Mouse (Mus musculus): ENCODE measurements at regions not wholly inside any gene's neighbourhood (a gene's known extent, or its start where the extent isn't known, plus 50 kb on each side); places are given as distances from the start of the nearest gene placed in this dataset.
"Not testable (repeated sequence)": the region's sequence is repeated elsewhere in the genome, so short reads cannot be mapped to it uniquely, and the experiment has no call there.

DNA sequence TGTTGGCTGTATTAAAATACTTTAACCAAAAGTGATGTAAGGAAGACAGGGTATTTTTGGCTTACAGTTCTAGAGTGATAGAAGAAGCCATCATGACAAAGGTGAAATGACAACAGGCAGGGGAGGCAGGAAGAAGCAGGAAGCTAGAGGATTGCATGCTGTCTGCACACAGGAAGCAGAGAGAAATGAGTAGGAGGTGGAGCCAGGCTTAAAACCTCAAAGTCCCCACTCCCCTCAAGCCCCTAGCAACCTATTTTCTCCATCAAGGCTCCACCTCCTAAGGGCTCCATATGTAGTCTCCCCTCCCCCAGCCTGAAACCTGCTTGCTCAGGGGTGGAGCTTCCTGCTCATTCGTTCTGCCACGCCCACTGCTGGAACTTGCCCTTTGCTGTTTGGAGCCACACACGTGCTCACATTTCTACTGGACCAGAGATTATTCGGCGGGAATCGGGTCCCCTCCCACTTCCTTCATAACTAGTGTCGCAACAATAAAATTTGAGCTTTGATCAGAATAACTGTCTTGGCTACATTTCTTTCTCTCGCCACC is 91.9 kb downstream of the Rassf10 start:
- not testable (repeated sequence) for H3K27me3 ChIP-seq (replicated peaks); H3K4me2 ChIP-seq (replicated peaks); H3K27ac ChIP-seq; H3K36me3 ChIP-seq; H3K4me3 ChIP-seq (replicated peaks); H3K9me3 ChIP-seq; H3K9ac ChIP-seq
- peak; percentile 27; the same call in 1 of the 2 replicates for ATAC-seq
- WGBS, result 66% methylated on average over 7 of the region's 8 CpGs
- H3K4me1 ChIP-seq (replicated peaks), result peaks cover 10% of the 10 kb centered on the region

DNA sequence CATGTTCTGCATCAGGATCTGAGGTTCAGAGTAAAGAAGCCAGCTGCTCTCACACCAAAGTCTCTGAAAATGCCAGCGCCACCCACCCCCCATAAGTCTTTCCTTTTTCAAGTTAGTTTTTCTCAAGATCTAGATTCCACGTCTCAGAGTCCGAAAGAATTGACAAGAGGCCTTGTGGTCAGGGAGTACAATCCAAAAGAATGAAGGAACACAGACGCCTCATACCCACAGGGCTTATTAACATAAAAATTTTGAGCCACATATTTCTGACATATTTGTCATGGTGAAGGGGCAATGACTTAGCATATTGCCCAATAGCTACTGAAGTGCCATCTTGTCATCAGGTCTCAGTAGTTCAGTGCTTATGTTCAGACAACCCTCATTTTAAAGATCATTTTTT is 92.6 kb downstream of the Rassf10 start:
- no peaks in the 10 kb centered on the region for H3K36me3 ChIP-seq
- no peak overlapping the region for H3K27ac ChIP-seq
- no peaks in the 10 kb centered on the region for H3K27me3 ChIP-seq (replicated peaks)
- ATAC-seq, result no peak
- WGBS, result 90% methylated on average over 4 of the region's 4 CpGs
- H3K4me1 ChIP-seq (replicated peaks), result peaks cover 10% of the 10 kb centered on the region
- H3K4me3 ChIP-seq (replicated peaks), result no peak overlapping the region
- H3K9ac ChIP-seq, result no peak overlapping the region
- no peak overlapping the region for H3K4me2 ChIP-seq (replicated peaks)
- no peaks in the 10 kb centered on the region for H3K9me3 ChIP-seq

DNA sequence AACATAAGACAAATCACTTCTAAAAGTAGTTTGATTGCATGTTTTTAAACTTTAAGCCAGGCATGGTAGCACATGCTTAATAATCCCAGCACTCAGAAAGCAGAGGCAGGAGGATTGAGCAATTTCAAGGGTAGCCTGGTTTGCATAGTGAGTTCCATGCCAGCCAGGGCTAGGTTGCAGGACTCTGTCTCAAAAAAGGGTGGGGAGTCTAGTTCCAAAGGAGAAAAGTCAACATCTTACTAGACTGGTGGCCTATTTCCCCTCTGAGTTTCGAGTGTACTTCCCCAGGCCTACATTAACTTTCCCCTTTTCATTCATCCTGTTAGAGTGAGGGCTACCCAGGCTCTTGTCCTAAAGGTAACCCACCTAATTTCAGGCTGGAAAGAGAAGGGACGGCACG is 93.8 kb downstream of the Rassf10 start:
- WGBS, result 73% methylated on average over 3 of the region's 3 CpGs

DNA sequence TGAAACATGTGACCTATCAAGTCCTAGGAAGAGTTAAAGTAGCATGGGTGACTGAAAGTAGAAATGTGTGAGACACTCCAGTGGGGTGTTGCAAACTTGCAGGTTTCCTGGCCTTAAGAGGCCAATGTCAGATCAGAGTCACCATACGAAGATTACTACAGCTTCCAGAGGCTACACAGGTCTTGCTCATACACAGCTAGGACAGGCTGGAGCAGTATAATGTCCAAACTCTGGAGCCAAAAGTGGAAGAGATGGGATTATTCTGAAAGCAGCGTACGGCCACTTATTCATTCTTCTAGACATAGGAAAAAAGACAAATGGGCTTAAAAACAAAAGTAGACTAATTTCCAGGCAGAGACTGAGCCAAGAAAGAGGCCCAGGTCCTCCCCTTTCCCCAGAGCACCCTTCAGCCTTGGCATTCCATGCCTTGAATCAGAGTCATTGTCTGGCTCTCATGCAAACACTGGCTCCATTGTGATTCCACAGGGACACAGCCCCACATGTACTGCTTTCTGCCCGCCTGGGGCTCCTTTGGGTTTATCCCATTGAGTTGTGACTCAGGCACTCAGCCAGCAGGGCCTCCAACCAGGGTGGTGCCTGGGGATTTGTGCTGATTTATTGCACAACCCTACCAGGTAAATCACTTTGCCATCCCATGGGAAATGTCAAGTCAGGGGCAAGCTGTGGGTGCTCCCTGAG is 94.5 kb downstream of the Rassf10 start:
- Histone ChIP-seq H3K9ac (no peak overlapping the region), H3K27ac (peak overlapping the region; percentile 60), H3K4me3 (replicated peaks) (no peak overlapping the region), H3K9me3 (no peaks in the 10 kb centered on the region), H3K4me2 (replicated peaks) (no peak overlapping the region), H3K4me1 (replicated peaks) (peaks cover 10% of the 10 kb centered on the region), H3K27me3 (replicated peaks) (no peaks in the 10 kb centered on the region), H3K36me3 (no peaks in the 10 kb centered on the region)
- peak; percentile 90 for ATAC-seq
- WGBS, result 46% methylated on average over 4 of the region's 4 CpGs

More for the DNA sequence above, 93.8 kb downstream of the Rassf10 start:
- H3K4me3 ChIP-seq (replicated peaks), result no peak overlapping the region
- H3K9ac ChIP-seq, result no peak overlapping the region
- no peak overlapping the region for H3K4me2 ChIP-seq (replicated peaks)
- peak overlapping the region; percentile 60 for H3K27ac ChIP-seq
- peaks cover 10% of the 10 kb centered on the region for H3K4me1 ChIP-seq (replicated peaks)
- no peaks in the 10 kb centered on the region for H3K9me3 ChIP-seq
- H3K27me3 ChIP-seq (replicated peaks), result no peaks in the 10 kb centered on the region
- H3K36me3 ChIP-seq, result no peaks in the 10 kb centered on the region
- no peak for ATAC-seq

DNA sequence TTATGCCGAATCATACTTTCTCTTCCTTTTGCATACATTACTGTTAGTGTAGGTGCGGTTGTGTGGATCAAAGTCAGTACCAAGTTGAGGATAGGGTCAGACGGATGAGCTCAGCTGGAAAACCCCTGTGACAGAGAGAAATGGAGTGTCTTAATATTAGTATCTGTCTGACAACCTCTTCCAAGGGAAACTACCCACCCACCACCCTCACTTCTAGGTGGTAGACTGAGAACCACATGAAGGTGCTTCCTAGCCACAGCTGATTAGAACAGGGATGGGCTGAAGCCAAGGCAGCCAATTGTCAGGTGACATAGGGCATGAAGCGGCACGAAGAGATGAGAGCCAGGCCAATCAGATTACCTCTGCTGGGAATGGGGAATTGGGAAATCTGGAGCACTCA is 95.7 kb downstream of the Rassf10 start:
- Histone ChIP-seq H3K36me3 (no peaks in the 10 kb centered on the region), H3K9me3 (no peaks in the 10 kb centered on the region), H3K4me1 (replicated peaks) (peaks cover 10% of the 10 kb centered on the region), H3K4me3 (replicated peaks) (no peak overlapping the region), H3K27me3 (replicated peaks) (no peaks in the 10 kb centered on the region), H3K4me2 (replicated peaks) (no peak overlapping the region), H3K27ac (no peak overlapping the region), H3K9ac (no peak overlapping the region)
- no peak for ATAC-seq
- WGBS, result 85% methylated on average over 5 of the region's 5 CpGs

DNA sequence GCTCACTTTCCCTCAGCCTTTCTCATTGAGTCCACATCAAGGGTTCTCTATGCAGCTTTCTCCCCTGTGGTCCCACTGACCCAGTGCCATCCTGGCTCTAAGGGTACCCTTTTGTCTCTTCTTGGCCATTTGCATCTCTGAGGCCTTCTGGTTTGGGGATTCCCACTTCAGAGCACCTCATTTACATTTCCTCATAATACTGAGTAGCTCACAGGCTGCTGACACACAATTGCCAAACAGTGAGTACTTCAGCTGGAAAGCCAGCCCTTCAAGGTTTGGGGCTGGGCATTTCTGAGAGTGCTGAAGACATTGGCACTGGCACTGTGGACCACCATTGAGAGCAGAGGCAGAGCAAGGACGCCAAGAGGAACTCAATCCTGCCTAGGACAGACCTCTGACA is 99.2 kb downstream of the Rassf10 start:
- H3K36me3 ChIP-seq, result no peaks in the 10 kb centered on the region
- 58% methylated on average over 1 of the region's 1 CpGs for WGBS
- H3K27me3 ChIP-seq (replicated peaks), result no peaks in the 10 kb centered on the region
- H3K4me3 ChIP-seq (replicated peaks), result no peak overlapping the region
- ATAC-seq, result no peak
- H3K9me3 ChIP-seq, result no peaks in the 10 kb centered on the region
- H3K4me2 ChIP-seq (replicated peaks), result no peak overlapping the region
- no peak overlapping the region for H3K9ac ChIP-seq
- H3K4me1 ChIP-seq (replicated peaks), result peaks cover 9% of the 10 kb centered on the region
- no peak overlapping the region for H3K27ac ChIP-seq

DNA sequence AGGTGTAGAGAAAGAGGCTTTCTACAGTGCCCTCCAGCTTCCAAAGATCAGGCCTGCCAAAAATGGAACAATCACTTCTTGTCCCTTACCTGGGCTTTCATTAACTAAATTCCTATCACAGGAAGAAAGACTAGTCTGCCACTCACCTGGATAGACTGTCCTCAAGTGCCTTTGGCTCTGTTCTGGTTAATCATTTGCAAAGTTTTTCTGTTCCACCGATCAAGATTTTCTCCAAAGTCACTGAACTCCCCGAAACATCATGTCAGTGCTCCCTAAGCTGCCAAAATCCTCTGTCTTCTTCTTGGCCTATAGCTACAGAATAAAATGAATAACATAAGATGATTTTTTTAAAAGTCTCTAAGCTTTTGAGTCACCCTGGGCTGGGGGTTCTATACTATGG is 102.7 kb downstream of the Rassf10 start:
- no peak overlapping the region for H3K4me3 ChIP-seq (replicated peaks)
- WGBS, result 58% methylated on average over 2 of the region's 2 CpGs

DNA sequence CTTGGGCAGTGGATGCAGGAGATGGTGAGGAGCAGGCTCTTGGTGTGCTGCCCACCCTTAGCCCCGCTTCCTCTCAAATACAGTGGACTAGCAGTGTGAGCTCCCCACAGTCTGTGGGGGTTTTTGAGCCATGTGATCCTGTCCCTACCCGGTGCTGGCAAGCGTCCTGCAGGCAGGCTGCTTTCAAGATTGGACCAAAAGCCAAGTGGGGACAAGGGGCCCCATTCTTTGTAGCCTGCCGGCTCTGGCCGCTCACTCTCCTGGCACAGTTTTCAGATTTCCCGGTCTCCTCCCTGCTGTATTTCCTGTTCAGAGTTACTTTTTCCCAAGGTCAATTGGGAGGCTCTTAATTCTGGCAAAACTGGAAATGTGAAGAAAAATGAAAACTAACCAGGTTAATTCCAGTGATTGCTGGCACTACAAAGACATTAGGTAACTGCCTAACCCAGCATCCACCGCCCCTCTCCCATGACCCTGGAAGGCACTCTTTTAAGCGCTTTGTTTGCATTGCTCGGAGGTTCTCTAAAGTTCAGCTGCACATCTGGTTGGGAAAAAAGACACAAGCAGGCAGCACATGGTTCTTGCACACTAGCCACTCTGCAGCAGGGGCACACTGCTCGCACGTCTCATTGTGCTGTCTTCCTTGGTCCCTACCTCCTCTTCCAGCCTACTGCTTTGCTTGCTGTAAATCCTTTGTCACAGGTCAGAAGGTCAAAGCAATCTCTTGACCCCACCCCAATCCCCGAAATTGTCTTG is 105.6 kb downstream of the Rassf10 start:
- H3K4me3 ChIP-seq (replicated peaks), result no peak overlapping the region
- WGBS, result 15% methylated on average over 12 of the region's 12 CpGs
- ATAC-seq, result peak; percentile 70
- peak overlapping the region; percentile 61 for H3K27ac ChIP-seq
- H3K4me2 ChIP-seq (replicated peaks), result peak overlapping the region; percentile 20
- H3K27me3 ChIP-seq (replicated peaks), result no peaks in the 10 kb centered on the region
- no peaks in the 10 kb centered on the region for H3K9me3 ChIP-seq
- H3K36me3 ChIP-seq, result no peaks in the 10 kb centered on the region
- peaks cover 15% of the 10 kb centered on the region for H3K4me1 ChIP-seq (replicated peaks)
- H3K9ac ChIP-seq, result no peak overlapping the region

More for the DNA sequence above, 102.7 kb downstream of the Rassf10 start:
- Histone ChIP-seq H3K4me1 (replicated peaks) (peaks cover 15% of the 10 kb centered on the region), H3K27ac (no peak overlapping the region), H3K4me2 (replicated peaks) (no peak overlapping the region), H3K9ac (no peak overlapping the region), H3K27me3 (replicated peaks) (no peaks in the 10 kb centered on the region), H3K9me3 (no peaks in the 10 kb centered on the region), H3K36me3 (no peaks in the 10 kb centered on the region)
- ATAC-seq, result no peak

DNA sequence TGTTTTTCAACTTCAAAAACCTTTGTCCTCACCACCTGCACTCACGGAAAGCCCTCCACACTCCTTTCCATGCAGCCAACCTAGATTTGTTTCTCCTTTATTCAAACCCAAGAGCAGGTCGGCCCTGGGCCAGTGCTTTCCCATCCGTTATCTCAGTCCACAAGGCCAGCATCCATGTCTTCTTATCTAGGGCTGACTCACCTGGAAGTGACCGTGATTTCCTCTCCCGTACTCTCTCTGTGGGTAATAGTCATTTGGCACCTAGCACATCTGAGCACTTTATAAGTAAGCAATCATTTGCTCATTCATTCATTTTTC is 106.2 kb downstream of the Rassf10 start:
- Histone ChIP-seq H3K4me3 (replicated peaks) (no peak overlapping the region), H3K4me2 (replicated peaks) (peak overlapping the region; percentile 20), H3K27me3 (replicated peaks) (no peaks in the 10 kb centered on the region), H3K36me3 (no peaks in the 10 kb centered on the region), H3K9me3 (no peaks in the 10 kb centered on the region), H3K27ac (peak overlapping the region; percentile 61; the same call in 1 of the 2 replicates), H3K9ac (no peak overlapping the region), H3K4me1 (replicated peaks) (peaks cover 15% of the 10 kb centered on the region)
- WGBS, result 36% methylated on average over 5 of the region's 5 CpGs
- peak; percentile 16 for ATAC-seq

DNA sequence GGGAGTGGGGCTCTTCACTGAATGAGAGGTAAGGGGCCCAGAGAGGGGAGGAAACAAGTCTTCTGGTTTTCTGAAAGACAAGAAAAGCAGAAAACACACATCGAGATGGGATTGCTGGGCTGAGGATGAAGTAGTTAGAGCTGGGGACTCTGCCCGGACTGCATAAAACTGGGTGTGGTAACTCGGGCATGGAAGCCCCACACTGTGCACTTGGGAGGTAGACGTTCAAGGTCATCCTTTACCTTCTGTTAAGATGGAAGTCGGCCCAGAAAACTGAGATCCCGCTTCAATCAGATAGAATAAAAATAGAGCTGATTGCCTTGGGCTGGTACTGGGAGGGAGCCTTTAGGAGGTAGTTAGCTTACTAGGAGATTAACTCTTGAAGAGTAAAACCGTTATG is 107.2 kb downstream of the Rassf10 start:
- Histone ChIP-seq H3K4me1 (replicated peaks) (peaks cover 15% of the 10 kb centered on the region), H3K27me3 (replicated peaks) (no peaks in the 10 kb centered on the region), H3K9ac (no peak overlapping the region), H3K36me3 (no peaks in the 10 kb centered on the region), H3K4me3 (replicated peaks) (no peak overlapping the region), H3K27ac (no peak overlapping the region), H3K4me2 (replicated peaks) (no peak overlapping the region), H3K9me3 (no peaks in the 10 kb centered on the region)
- ATAC-seq, result peak; percentile 54; the same call in 1 of the 2 replicates
- 60% methylated on average over 7 of the region's 7 CpGs for WGBS

DNA sequence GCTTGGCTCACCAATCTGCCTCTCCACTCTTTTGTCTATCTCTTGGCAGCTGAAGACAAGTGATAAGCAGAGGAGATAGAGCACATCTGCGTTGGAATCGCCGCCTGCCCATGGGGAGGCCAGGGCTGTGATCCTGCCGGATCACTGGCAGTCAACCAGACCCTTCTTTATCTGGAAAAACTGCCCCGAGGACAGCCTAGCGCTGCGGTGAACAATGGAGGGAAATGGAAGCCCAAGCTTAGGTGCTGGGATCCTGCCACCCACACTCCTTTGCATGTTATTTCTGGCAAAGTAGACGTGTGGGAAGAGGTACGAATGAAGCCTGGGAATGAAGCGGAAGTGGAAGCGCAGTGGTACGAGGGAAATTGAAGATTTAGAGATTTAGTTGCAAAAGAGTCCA is 112.8 kb downstream of the Rassf10 start:
- H3K9me3 ChIP-seq, result no peaks in the 10 kb centered on the region
- WGBS, result 76% methylated on average over 12 of the region's 12 CpGs
- no peak overlapping the region for H3K9ac ChIP-seq
- ATAC-seq, result no peak
- H3K27me3 ChIP-seq (replicated peaks), result no peaks in the 10 kb centered on the region
- no peak overlapping the region for H3K4me2 ChIP-seq (replicated peaks)
- no peak overlapping the region for H3K27ac ChIP-seq
- H3K36me3 ChIP-seq, result no peaks in the 10 kb centered on the region
- H3K4me1 ChIP-seq (replicated peaks), result no peaks in the 10 kb centered on the region
- H3K4me3 ChIP-seq (replicated peaks), result no peak overlapping the region

DNA sequence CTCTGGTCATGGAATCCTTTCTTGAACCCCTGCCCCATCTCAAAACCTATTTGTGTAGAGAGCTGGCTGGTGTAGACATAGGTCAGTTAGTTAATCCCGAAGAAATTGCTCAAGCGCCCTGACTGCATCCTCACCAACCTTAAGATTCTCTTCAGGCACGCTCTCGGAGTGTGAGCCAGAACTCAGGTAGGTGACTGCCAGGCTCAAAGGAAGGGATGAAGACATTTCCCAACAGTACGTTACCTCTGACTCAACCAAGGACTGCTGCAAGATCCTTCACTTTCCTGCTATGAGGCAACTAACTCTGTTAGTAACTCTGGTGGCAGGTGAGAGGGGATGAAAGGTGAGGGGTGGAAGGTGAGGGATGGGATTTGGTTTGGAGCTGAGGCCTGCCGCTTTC is 114.5 kb downstream of the Rassf10 start:
- H3K36me3 ChIP-seq, result no peaks in the 10 kb centered on the region
- no peaks in the 10 kb centered on the region for H3K27me3 ChIP-seq (replicated peaks)
- WGBS, result 97% methylated on average over 6 of the region's 6 CpGs
- H3K4me3 ChIP-seq (replicated peaks), result no peak overlapping the region
- no peak for ATAC-seq
- no peak overlapping the region for H3K4me2 ChIP-seq (replicated peaks)
- H3K4me1 ChIP-seq (replicated peaks), result no peaks in the 10 kb centered on the region
- H3K27ac ChIP-seq, result no peak overlapping the region
- H3K9ac ChIP-seq, result no peak overlapping the region
- no peaks in the 10 kb centered on the region for H3K9me3 ChIP-seq
